Mouse (Mus musculus) left cerebral cortex, postnatal 4 days (tissue): ENCODE results near the gene Cd82. TPM values are rescaled to one million over a fixed set of nuclear protein-coding genes. Genes with fewer than 3 reads are reported as not detected.

Experiments
- DNase-seq: peaks from one replicate; pipeline ENCODE4 v3.0.0-alpha.2; 2022
- intact Hi-C: fragments of 180-260 bp; cut with DNase I; formaldehyde crosslinking; loops from one replicate; pipeline ENCODE4 v1.15.1; 2025
- total RNA-seq, 2 experiments: library from RNA; stranded (reverse); gene quantifications; 2 replicates each; pipeline ENCODE4 v1.2.3; 2021

The Cd82 gene
- total RNA-seq, 2 experiments from 2014 or later = 15.4 to 17.4 TPM

DNA sequence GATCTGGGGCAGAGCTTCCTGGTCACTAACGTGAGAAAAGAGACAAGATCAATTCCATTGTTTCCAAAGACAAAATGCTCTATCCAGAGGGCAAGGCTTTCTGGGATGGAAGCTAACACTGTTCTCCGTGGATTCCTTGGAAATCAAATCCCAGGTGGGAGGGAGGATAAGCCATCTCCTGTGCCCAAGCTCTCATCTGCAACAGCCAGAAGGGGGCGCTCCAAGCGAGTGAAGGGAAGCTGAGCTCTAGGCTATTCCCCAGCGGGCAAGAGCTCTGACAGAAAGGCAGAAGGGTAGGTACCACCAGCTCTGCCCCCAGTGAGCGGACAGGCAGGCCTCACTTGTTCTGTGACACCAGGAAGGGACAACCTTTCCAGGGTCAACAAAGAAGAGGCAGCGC is 41.6 kb downstream of the Cd82 start:
- peak; percentile 87 for DNase-seq
- intact Hi-C loops = loop anchor here (2.0 to 10.0 kb wide), 2 partner anchors 49 to 347 kb away; no protein-coding TSS in a partner anchor

DNA sequence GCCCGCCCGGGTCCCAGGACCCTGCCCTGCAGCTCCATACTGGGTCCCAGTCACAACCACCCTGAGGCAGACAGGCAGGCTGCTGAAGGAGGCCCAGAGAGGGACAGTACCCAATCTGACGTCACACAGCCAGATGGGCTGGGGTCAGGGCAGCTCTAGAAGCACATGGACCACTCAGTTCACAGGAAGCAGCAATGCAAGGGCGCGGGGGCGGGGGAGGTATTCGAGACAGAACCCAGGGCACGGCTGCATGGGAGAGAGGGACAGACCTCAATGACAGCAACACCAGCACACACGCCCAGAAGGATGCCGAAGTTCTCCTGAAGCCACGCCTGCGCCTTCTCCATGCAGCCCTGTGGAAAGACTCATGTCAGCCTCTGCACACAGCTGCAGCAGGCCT is 43.0 kb downstream of the Cd82 start:
- intact Hi-C loops = loop anchor here (2.0 to 10.0 kb wide), 4 partner anchors 51 to 515 kb away; no protein-coding TSS in a partner anchor
- DNase-seq = no peak

DNA sequence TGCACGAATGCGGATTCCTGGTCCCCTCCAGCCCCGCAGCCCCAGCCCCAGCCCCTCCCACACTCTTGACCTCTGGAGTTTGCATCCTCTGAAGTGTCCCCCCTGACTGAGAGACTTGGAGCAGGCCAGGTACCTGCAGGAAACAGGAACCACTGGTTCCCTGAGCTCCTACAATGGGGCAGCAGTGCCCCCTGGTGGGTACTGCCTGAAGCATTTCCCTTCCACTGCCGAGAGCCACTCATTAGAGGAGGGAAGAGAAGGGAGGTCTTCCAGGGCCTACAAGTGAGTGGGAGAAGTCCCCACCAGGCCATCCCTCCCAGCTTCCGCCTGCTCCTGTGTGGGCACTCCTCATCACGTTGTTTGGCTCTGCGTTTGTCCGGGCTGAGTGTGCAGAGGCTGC is 44.5 kb downstream of the Cd82 start:
- intact Hi-C loops = loop anchor here (2.0 to 10.0 kb wide), 2 partner anchors 202 to 514 kb away; no protein-coding TSS in a partner anchor
- DNase-seq = peak; percentile 86

DNA sequence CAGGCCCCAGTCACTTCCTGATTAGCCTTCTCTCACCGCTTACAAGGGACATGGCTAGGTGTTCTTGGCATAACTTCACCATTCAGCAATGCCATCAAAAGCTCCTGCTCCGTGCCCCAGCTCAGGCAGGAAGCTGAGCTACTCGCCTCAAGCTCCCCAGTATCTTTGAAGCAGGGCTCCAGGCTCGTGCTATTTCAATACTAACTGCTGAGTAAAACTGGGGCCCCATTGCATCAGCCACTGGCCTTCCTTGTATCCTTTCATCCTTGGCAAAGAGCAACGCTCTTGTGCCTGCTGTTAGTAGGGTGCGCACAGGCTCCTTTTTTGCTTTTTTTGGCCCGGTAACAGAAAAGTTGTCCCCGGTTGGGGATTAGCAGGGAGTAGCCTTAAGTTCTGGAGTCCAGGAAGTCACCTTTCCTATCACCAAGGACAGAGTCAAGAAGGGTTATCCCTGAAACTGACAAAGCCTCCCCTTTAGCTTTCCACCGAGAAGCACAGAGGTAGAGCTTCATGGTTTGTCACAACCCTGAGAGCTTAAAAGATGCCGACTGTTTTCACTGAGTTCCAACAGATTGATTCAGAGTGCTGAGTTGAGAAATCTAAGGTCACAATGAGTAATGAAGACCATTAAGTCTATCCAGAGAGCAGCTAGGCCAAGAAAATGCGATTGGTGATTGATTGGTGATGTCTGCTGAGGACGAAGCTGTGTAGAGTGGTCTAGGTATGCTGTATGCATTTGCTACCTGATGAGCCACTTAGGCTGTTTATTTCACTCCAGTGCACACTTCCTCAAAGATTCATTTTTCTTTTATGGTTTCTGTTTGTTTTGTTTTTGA is 45.8 kb downstream of the Cd82 start:
- DNase-seq = no peak
- intact Hi-C loops = loop anchor here (10.0 kb wide), 1 partner anchor 512 kb away; no protein-coding TSS in a partner anchor

DNA sequence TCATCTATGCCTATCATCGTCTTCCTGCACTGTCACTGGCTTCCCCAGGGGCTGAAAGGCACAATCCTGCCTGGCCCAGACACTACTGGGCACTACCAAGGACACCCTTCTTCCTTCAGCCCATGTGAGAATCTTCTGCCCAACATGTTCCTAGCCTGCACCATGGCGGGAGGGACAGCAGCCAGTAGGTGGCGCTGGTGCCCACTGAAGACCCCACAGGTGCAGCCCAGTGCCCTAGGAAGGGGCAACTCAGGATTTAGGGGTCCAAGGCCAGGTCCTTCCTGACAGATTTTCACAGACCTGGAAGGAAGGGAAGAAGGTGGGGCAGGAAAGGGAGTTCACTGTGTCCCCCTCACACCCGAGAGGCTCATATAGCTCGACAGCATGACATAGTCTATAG is 47.7 kb downstream of the Cd82 start:
- intact Hi-C loops = loop anchor here (10.0 kb wide), 1 partner anchor 510 kb away; no protein-coding TSS in a partner anchor
- peak; percentile 57 for DNase-seq

DNA sequence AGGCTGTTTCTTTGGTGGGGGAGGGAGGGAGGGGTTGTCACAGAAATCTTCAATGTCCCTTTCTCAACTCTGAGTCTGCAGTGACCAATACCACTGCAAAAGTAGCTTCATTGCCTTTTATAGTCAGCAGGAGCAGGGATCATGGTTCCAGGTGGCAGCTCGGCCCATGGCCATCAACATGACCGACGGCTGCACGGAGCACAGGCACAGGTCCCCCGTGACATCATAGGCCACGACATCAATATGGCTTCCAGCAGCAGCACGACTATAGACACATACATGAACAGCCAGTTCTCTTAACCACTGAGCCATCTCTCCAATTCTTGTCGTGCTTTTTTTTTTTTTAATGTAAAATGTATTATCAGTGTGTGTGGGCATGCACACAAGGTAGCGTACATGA is 48.8 kb downstream of the Cd82 start:
- no peak for DNase-seq
- intact Hi-C loops = loop anchor here (10.0 kb wide), 1 partner anchor 509 kb away; no protein-coding TSS in a partner anchor

DNA sequence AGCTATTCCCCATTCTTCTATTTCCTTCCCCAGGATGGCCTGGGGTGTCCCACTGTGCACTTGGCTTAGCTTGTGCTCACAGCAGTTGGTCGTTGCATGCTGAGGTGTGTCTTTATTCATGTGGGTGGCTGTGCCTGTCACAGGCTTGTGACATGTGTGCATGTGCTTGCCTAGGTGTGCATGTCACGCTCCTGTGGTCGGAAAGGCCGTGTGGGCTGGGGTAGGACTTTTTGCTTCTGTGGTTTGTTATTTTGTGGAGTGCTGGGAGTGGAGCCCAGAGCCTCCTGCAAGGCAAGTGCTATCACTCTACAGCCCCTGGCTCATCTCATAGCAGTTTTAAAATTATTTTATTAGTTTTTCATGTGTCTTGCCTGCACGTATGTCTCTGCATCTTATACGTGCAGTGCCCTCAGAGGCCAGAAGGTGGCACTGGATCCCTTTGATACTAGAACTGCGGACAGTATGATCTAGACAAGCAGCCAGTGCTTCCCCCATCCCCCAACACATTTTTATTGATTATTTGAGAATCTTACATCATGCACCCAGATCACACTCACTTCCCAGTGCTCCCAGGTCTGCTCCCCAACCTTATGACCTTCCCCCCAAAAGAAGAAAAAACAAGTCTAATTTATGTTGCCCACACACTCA is 49.4 kb downstream of the Cd82 start:
- peak; percentile 75 for DNase-seq
- intact Hi-C loops = loop anchor here (10.0 kb wide), 1 partner anchor 509 kb away; no protein-coding TSS in a partner anchor

DNA sequence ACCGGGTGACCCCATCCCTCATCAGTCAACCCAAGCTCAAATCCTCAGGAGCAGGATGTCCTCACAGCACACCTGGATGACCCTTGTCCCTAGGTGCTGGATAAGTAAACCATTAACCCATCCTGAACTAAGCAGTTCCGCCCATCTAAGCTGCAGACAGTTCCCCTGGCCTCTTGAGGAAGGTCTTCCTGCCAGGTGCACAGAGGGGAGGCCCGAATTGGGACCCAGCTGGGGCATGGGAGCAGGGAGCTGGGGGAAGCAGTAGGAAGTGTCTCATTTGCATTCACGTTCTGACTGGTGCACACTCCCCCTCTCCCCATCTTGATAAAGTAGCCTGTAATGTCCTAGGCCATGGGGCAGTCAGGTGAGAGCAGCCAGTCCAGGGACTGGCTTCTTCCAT is 50.8 kb downstream of the Cd82 start:
- no peak for DNase-seq
- intact Hi-C loops = loop anchor here (10.0 kb wide), 1 partner anchor 507 kb away; no protein-coding TSS in a partner anchor

DNA sequence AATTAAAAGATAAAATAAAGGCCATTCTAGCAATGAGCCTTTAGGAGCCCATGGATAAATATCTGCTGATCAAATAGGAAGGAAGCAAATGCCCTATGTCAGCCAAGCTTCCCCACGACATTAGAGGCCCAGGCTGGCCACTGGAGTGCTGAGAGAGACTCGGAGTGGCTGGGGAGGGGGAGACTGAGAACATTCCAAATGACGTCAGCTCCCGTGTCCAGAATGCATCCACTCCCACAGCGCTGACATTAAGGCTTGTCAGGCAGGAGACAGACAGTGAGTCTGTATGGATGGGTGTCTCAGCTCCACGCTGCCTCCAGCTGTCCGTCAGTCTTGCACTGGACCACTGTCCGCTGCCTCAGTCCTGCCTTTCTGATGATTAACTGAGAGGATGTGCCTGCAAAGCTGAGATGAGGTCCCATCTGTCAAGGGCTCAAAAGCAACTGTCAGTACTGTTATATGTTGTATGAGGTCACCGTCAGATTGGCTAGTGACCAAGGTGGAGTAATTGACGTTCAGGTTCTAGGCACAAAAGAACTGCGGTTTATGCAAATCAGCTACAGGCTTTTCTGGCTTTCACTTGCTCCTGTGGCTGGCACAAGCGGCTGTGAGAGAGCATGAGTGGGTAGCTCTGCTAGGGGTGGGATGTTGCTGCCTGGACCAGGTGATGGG is 51.9 kb downstream of the Cd82 start:
- intact Hi-C loops = loop anchor here (10.0 kb wide), 1 partner anchor 506 kb away; no protein-coding TSS in a partner anchor
- no peak for DNase-seq

DNA sequence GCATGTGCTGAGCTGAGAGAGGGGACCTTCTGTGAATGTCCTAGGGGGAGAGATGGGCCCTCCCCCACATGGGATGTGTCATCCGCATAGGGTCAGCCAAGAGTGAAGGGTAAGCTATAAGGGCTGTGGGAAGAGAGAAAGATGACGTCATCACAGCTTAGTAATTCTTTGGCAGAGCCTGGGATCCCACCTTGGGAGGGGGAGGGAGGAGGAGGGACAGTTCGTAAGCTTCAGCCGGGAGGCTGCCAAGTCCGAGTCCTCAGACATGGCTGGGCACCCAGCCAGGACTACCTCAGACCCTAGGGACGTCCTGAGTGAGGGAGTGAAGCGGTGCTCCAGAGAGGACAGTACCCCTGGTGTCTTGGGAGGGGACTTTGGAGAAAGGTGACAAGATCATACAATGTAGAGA is 57.9 kb downstream of the Cd82 start:
- DNase-seq = peak; percentile 69
- intact Hi-C loops = no loop called here

DNA sequence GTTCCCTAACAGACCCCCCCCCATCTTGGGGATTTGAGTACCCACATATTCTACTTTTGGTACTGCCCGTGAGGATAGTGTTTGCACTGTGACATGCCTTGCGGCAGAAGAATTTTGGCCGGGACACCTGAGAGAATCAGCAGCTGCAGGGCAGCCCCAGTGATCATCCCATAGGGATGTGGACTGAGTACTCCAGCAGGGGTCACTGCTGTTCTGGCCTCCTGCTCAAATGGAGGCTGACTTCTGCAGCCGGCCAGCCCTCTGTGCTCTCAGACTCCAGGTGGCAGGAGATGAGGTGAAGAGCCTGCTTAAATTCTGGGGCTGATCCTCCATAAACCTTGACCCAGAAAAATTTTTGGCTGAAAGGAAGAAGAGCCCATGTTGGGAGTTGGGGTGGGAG is 58.8 kb downstream of the Cd82 start:
- intact Hi-C loops = no loop called here
- DNase-seq = no peak

DNA sequence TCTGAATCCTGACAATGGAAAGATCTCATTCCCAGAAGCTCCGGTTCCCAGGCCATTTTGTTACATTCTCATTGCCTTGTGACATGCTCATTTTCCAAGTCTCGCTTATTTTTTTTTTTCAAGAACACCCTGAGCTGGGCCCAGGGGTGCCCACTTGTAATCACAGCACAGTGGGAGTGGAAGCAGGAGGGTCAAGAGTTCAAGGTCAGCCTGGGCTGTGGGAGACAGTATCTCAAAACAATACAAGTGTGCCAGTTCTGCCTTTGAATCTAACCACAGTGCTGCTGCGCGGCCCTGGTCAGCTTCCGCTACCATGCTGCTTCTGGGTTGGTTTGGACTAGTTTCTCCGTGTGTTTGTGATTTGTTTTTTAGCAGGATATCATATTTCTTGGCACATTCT is 59.7 kb downstream of the Cd82 start:
- DNase-seq = no peak
- intact Hi-C loops = no loop called here

DNA sequence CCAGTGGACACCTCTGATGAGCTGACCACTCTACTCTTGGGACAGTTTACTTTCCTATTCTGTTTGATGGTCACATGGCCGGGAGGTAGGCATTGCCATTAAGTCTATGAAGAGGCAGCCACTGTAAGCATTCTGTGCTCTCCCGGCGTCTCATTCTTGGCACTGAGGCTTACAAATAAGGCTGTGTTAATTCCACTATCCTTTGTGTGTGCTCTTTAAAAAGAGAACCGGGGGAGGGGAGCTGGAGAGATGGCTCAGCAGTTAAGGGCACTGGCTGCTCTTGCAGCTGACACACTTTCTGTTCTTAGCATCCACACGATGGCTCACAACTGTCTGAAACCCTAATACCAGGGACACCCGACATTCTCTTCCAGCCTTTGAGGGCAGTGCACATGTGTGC is 71.7 kb downstream of the Cd82 start:
- intact Hi-C loops = no loop called here
- DNase-seq = no peak

DNA sequence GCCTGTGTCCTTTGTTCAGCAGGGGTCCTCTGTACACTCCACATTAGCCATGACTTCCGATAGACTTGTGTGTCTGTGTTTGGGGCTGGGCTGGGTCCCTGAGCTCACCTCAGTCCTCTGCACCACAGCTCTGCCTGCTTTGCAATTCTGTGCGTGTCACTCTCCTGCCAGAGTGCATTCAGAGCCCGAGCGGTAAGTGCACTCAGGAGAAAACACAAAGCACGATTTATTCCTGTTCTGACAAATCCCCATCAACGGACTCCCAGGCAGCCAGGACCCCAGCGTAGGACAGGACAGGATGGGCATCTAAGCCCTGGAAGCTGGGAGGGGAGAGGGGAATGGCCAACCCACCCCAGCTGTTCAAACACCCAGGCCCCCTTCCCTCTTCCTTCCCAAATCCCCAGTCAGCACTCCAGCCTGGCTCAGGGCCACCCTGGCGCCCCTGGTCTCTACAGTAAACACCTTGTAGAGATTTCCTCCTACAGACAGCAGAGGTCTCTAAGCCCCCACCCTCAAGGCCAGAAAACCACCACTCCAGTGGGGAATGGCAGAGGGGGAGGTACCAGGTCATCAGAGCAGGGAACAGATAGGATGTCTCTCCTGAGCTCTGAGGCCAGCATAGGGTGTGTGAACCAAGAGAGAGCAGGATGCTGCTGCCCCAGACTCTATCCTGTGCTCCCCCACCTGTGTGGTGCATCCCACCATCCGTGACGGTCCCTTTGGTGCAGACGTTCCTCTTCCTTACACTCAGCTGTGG is 72.6 kb downstream of the Cd82 start:
- no peak for DNase-seq

DNA sequence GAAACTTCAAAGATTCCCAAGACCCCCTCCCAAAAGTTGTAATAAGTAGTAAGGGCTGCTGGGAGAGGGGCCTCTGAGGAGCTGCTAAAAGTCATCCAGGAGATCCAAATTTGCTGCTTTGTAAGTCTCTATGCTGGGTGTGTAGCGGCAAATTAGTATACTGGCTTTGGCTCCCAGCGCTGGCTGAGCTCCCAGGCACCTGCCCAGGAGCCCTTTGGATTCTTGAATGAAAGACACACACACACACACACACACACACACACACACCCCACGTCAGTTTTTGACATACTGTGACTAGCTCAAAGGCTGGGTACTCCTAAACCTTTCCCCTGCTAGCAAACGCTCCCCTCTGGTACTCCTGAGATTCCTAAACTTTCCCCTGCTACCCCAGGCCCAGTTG is 76.0 kb downstream of the Cd82 start:
- no peak for DNase-seq
- intact Hi-C loops = no loop called here

More for the DNA sequence above, 72.6 kb downstream of the Cd82 start:
- intact Hi-C loops = no loop called here

DNA sequence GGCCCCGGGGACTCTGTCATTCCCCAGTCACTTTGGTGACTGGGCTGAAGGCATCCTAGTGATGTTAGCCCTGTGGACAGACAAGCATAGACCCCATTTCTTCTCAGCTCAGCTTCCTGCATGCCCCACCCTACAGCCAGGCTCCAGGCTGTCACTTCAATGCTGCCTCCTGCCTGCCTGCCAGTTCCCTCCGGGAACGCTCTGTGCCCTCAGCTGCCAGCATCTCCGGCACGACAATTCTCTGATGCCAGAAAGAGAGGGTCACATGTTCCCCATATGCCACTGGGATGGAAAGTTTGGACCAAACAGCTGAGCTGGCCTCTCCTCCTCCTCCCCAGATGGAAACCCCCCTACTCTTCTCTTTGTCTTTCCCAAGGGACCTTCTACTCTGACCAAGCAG is 79.1 kb downstream of the Cd82 start:
- DNase-seq = peak; percentile 70
- intact Hi-C loops = no loop called here

DNA sequence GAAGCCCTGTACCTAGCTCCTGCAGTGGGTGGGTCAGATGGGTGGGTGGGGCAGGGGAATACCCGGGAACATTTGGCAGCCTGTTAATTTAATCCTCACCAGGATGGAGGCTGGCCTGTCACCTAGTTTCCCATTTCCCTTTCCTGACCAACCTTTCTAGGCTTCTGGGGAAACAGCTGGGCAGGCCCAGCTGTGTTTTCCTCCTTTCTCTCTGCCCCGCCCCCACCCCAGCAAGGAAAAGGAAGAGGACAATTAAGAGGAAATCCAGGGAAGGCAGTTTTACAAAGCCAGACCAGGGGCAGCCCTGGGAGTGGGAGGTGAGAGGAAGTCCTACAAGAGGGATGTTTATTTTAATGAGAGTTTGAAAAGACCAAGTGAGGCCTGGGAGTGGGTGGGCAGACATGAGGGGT is 82.3 kb downstream of the Cd82 start:
- intact Hi-C loops = no loop called here
- no peak for DNase-seq

DNA sequence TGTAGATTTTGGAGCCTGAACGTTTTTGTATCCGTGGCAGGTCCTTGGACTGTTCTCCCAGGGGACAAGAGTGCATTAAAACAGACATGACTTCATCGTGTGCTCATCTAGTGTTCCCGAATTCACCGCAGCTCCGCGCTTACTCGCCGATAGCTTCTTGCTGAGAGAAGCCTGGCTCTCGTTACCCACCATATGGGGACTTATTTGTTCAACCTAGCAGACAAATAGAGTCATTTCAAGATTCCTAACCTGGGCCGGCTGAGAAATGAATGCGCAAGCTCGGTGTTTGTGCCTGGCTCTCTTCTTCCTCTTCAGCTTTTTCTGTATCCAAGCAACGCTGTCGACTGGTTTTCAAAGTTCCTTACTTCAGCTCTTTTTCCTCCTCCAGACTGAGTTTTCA is 85.1 kb downstream of the Cd82 start:
- intact Hi-C loops = no loop called here
- DNase-seq = peak; percentile 53

DNA sequence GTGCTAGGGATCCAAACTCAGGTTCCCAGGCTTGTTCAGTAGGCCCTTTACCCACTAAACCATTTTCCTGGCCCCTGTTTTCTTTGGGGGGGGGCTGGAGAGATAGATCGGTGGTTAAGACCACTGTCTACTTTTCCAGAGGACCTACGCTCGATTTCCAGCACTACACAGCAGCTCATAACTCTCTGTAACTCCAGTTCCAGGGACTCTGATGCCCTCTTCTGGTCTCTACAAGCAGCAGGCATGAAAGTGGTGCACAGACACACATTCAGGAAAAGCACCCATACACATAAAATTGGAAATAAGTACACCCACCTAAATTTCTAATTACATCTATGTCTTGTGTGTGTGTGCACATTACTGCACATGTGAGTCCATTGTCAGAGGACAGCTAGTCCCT is 85.8 kb downstream of the Cd82 start:
- DNase-seq = no peak
- intact Hi-C loops = no loop called here

DNA sequence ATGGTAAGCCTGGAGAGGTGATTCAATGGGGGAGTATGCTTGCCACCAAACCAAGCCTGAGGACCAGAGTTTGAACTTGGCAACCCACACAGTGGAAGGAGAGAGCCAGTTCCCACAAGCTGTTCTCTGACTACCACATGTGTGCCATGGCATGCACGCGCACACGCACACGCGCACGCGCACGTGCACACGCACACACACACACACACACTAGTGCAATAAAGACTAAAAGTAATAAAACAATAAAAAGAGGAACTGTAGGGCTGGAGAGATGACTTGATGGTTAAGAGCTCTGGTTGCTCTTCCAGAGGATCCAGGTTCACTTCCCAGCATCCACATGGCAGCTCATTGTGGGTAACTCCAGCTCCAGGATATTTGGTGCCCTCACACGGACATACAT is 90.1 kb downstream of the Cd82 start:
- no peak for DNase-seq
- intact Hi-C loops = no loop called here
